Mouse (Mus musculus): Measurements from ENCODE around the gene Ppp2r2c.

The Ppp2r2c gene

DNA sequence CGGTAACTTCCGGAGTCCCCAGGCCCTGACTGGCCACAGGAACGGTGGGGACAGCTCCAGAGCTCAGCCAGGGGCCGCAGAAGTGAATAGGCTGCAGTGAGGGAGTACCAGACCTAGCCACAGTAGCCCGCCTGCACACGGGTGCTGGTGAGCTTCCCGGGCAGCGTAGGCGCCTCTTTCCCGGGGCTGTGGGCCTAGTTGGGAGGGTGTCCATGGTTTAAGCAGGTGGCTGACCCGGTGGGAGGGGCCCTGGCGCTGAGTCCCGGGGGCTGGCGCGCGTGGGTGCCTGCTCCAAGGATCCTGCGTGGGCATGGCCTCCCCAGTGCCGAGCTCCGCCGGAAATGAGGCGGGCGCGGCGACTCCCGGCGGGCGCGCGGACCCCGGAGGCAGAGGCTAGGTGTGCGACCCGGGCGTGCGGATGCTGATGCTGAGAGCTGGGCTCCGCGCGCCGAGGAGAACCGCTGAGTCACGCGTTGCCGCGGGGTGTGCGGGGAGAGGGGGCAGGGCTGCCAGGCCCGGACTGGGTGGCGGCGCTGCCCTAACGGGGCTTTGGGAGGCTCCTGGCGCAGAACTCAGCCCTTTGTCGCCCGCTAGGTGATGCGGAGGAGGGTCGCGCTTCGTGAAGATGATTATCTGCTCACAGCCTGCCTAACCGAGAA lies 1.4 kb downstream of the Ppp2r2c start:
- no peak for DNase-seq (ENCODE audit: extremely low read depth, insufficient read length, low spot score)

GRCm38 (mm10) chr5:36870916-36871315 lies 2.6 kb downstream of the Ppp2r2c start:
- DNase-seq (ENCODE audit: extremely low read depth, insufficient read length, low spot score) = no peak

DNA sequence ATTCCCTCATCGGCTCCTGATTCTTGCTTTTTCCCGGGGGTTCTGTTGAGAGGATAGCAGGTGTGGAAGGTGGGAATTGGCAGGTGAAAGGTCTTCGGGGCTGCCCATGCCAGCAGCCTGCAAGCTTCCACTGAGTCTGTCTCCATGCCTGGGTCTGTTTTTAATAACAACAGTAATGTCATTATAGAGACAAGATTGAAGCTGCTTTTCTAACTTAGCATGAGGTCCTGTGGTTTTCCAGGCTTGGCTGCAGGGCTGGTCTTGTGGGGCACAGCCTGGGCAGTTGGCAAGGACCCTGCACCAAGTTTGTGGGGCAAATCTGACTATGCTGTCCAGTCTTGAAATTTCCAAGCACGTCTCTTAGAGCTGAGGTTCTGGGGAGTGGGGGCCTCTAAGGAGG lies 7.6 kb downstream of the Ppp2r2c start:
- no peak for DNase-seq (ENCODE audit: extremely low read depth, insufficient read length, low spot score)

- no peak for DNase-seq (ENCODE audit: extremely low read depth, insufficient read length, low spot score)
Measured at GRCm38 (mm10) chr5:36876777-36877396, 8.6 kb downstream of the Ppp2r2c start.

GRCm38 (mm10) chr5:36877641-36878040 lies 9.3 kb downstream of the Ppp2r2c start:
- no peak for DNase-seq (ENCODE audit: extremely low read depth, insufficient read length, low spot score)

DNA sequence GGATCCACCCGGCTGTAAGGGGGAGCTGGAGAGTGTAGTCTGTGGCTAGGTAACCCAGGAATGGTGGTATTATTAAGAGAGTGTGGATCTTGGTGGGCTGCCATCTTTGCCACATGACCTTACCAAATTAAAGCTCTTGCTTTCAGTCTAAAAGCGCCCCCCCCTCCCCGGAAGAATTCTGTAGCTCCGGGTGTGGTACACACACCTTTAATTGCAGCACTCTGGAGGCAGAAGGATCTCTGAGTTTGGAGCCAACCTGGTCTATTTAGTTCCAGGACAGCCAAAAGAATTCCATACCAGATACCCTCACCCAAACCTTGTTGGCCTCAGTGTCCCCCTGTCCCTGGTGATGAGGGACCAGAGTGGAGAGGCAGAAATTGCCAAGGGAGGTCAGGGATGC lies 10.5 kb downstream of the Ppp2r2c start:
- DNase-seq (ENCODE audit: extremely low read depth, insufficient read length, low spot score) = no peak

DNA sequence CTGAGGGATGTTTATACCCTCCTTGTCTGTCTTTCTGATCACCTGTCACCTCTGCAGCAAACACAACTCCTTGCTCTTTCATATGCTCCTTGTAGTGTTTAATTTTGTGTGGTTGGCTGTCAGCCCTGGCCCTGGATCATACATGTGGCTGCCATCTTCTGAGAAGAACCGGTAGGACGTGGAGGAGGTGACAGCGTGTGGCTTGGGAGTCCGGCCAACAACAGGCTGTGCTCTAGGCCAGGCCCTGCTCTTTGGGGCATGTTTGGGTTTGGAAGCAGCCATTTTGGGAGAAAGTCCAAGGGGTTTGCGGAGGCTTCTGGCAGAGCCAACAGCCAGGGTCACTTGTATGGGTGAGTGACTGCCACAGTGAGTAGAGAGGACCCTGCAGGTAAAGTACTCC lies 12.3 kb downstream of the Ppp2r2c start:
- no peak for DNase-seq (ENCODE audit: extremely low read depth, insufficient read length, low spot score)

GRCm38 (mm10) chr5:36883516-36883915 lies 15.2 kb downstream of the Ppp2r2c start:
- no peak for DNase-seq (ENCODE audit: extremely low read depth, insufficient read length, low spot score)

GRCm38 (mm10) chr5:36885067-36885466 lies 16.8 kb downstream of the Ppp2r2c start:
- DNase-seq (ENCODE audit: extremely low read depth, insufficient read length, low spot score) = no peak

GRCm38 (mm10) chr5:36885595-36885994 lies 17.3 kb downstream of the Ppp2r2c start:
- no peak for DNase-seq (ENCODE audit: extremely low read depth, insufficient read length, low spot score)

GRCm38 (mm10) chr5:36886298-36886697 lies 18.0 kb downstream of the Ppp2r2c start:
- DNase-seq (ENCODE audit: extremely low read depth, insufficient read length, low spot score) = no peak

GRCm38 (mm10) chr5:36886852-36887283 lies 18.6 kb downstream of the Ppp2r2c start:
- DNase-seq (ENCODE audit: extremely low read depth, insufficient read length, low spot score) = no peak

GRCm38 (mm10) chr5:36887299-36887988 lies 19.1 kb downstream of the Ppp2r2c start:
- DNase-seq (ENCODE audit: extremely low read depth, insufficient read length, low spot score) = no peak

DNA sequence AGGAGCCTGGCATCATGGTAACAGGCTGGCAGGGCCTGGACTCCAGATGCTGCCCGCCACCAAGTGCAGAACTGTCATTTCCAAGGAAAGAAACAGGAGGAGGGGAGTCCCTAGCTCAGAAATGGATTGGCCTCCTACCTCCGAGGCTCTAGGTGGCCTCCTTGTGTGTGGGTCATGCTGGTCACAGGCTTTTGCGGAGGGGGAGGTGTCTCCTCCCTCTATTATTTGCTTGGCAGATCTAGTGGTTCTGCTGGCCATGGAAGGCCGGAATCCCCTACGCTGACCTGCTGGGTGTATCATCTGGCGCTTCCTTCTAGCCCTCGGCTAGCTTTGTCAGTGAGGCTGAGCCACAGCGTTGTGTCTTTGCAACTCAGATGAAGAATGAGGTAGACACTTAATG lies 20.2 kb downstream of the Ppp2r2c start:
- no peak for DNase-seq (ENCODE audit: extremely low read depth, insufficient read length, low spot score)

DNA sequence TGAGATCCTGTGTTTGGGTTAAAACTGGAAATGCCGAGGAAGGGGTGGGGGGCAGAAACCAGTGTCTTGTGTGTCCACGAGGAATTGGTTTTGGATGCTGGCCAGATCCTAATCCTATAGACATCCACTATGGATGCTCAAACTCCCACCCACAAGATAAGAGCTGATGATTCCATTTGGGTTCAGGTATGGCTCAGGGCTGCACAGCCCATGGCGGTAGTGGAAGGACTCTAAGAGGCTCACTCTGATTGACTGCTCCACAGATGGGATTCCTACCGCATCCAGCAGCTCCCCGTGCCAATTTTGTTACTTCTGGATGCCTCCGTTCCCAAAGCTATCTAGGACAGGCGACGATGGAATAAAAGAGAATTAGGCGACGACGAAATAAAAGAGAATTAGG lies 20.6 kb downstream of the Ppp2r2c start:
- no peak for DNase-seq (ENCODE audit: extremely low read depth, insufficient read length, low spot score)

DNA sequence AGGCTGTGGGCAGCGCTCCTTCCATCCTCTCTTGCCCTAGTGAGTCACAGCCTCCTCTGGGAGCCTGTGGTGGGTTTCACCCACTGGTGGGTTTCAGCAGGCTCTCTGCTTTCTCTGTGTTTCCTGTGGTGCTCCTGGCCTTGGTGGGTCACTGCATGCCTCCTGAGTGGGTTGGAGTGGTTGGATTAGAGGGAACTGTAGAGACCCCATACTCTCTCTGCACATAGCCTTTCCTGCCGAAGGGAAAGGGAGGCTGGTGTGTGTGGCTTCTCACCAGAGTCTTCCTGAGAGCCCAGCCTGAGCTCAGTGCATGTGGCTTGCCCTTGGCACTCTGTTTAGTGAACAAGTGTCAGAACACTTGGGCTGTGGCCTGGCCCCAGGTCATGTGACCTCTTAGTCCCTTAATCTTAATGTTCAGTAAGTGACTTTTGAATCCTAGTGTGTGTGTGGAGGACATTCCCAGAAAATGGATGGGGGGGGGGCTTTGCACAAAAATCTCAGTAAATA lies 21.1 kb downstream of the Ppp2r2c start:
- DNase-seq (ENCODE audit: extremely low read depth, insufficient read length, low spot score) = no peak

DNA sequence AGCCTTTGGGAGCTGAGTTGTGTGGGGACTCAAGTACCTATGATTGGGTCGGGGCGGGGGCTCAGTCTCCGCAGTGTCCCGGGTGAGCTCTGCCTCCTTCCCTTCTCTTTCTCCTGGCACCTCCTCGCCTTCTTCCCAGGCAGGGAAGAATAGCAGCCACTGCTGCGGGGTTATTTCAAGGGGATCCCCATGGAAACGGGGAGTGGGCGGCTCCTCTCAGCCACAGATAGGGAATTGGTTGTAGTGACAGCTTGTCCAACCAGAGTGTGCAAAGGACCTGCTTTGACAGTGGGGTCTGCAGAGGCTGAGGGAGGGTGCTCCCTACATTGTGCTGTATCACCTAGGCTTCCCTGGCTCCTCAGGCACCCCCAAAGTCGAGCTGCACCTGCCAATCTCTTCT lies 22.5 kb downstream of the Ppp2r2c start:
- DNase-seq (ENCODE audit: extremely low read depth, insufficient read length, low spot score) = no peak

DNA sequence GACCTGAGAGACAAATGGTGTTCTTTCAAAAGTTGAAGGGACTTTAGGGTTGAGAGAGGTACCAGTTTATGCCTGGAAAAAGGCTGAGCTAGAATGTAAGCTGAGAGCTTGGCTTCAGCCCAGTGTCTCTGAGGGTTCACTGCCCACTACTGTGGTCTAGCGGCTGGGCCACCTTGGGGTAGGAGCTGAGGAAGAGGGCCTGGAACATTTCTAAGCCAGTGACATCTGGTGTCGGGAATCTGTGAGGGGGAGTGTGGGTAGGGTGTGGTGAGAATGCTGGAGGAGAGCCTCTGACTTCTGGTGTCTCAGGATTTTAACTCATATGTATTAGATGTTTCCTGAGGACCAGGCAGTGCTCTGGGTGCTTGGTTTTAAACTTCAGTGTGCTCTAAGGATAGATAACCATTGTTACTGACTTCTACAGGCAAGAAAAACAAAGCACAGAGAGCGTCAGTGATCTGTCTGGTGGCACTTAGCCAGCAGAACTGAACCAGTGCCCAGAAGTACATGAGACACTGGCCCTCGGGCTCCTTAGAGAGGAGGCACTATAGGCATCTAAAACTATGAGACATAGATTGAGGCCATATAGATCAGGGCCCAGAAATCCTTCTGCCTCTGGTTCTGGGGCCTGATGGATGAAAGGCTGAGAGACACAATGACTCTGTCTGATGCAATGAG lies 23.6 kb downstream of the Ppp2r2c start:
- peak; percentile 36 for DNase-seq (ENCODE audit: extremely low read depth, insufficient read length, low spot score)

DNA sequence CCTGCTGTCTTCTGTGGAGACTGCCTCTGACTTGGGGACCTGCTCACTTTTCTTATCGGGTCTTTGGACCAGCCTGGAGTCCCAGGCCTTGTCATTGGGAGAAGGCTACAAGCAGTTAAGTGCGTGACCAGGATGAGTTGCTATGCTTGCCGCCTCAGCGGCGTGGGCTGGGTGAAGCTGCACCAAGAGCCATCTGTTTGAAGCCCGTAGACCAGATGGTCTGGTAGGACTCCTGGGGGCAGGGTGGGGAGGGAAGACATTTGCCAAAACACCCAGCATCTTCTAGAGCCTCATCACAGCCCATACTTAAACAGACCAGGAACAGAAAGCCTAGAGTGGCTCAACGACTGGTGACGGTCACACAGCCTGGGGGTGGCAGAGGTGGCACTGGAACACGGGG lies 24.9 kb downstream of the Ppp2r2c start:
- no peak for DNase-seq (ENCODE audit: extremely low read depth, insufficient read length, low spot score)

GRCm38 (mm10) chr5:36894070-36894469 lies 25.8 kb downstream of the Ppp2r2c start:
- no peak for DNase-seq (ENCODE audit: extremely low read depth, insufficient read length, low spot score)

Data from 3134 (cell line).